Mouse (Mus musculus) frontal cortex, postnatal 14 days (tissue): ENCODE data around the gene Lrfn1.

Source experiments
- DNase-seq, 2 experiments: peaks; one replicate each; pipeline ENCODE4 v3.0.0; 2022; ENCODE audit warnings: low spot score in 2 of 2

The Lrfn1 gene

GRCm38 (mm10) chr7:28451531-28452360, at the start of gene Lrfn1:
Lrfn1 (plus strand) TSS chr7:28451980.
- DNase-seq, result no peak

- no peak for DNase-seq
These were observed 40.8 kb upstream of the Lrfn1 start for GRCm38 (mm10) chr7:28410841-28411475.

GRCm38 (mm10) chr7:28412826-28413225, 39.0 kb upstream of the Lrfn1 start:
- DNase-seq, result no peak

- no peak for DNase-seq
These were observed 34.4 kb upstream of the Lrfn1 start for GRCm38 (mm10) chr7:28417368-28417767.

GRCm38 (mm10) chr7:28418096-28418670, 33.6 kb upstream of the Lrfn1 start:
- DNase-seq, result no peak

- DNase-seq, result no peak
These were observed 32.4 kb upstream of the Lrfn1 start for GRCm38 (mm10) chr7:28419416-28419815.

GRCm38 (mm10) chr7:28423018-28423417, 28.8 kb upstream of the Lrfn1 start:
- no peak for DNase-seq

- no peak for DNase-seq
These were observed 24.0 kb upstream of the Lrfn1 start for GRCm38 (mm10) chr7:28427738-28428137.

- DNase-seq, result no peak
These were observed 21.3 kb upstream of the Lrfn1 start for GRCm38 (mm10) chr7:28430512-28430911.

GRCm38 (mm10) chr7:28432252-28432651, 19.5 kb upstream of the Lrfn1 start:
- DNase-seq, result no peak

- DNase-seq, result peak in 1 of 2 experiments; percentile 29
These were observed 16.0 kb upstream of the Lrfn1 start for GRCm38 (mm10) chr7:28435660-28436259.

- DNase-seq, result peak; percentile 99 to 100
These were observed 15.4 kb upstream of the Lrfn1 start for GRCm38 (mm10) chr7:28436271-28436904.

GRCm38 (mm10) chr7:28436932-28437570, 14.7 kb upstream of the Lrfn1 start, which contains the start of gene Gmfg:
Gmfg (plus strand) TSS chr7:28437447.
- peak; percentile 76 to 78 for DNase-seq

- DNase-seq, result no peak
These were observed 13.8 kb upstream of the Lrfn1 start for GRCm38 (mm10) chr7:28437964-28438363.

- DNase-seq, result no peak
These were observed 13.0 kb upstream of the Lrfn1 start for GRCm38 (mm10) chr7:28438771-28439170.

- DNase-seq, result no peak
These were observed 11.0 kb upstream of the Lrfn1 start for GRCm38 (mm10) chr7:28440739-28441138.

- no peak for DNase-seq
These were observed 9.8 kb upstream of the Lrfn1 start for GRCm38 (mm10) chr7:28441776-28442485.

- no peak for DNase-seq
These were observed 9.1 kb upstream of the Lrfn1 start for GRCm38 (mm10) chr7:28442688-28443087.

GRCm38 (mm10) chr7:28444344-28444974, 7.3 kb upstream of the Lrfn1 start:
- DNase-seq, result no peak

- DNase-seq, result peak; percentile 64 to 84
These were observed 5.3 kb upstream of the Lrfn1 start for GRCm38 (mm10) chr7:28446446-28446845.
